Mouse (Mus musculus): Measurements from ENCODE around the gene Obp2a. TPM values are rescaled to one million over a fixed set of nuclear protein-coding genes. Genes with fewer than 3 reads are reported as not detected.
"Not testable (repeated sequence)": the region's sequence is repeated elsewhere in the genome, so short reads cannot be mapped to it uniquely, and the experiment has no call there.

Obp2a gene
- polyA plus RNA-seq (2014; fragmentation: Nextera tagmentation; extraction: Ambion mirVana), result not detected in 2 replicates

- H3K27me3 ChIP-seq (ENCODE audit: control insufficient read depth, insufficient read depth, low read length); H3K36me3 ChIP-seq (ENCODE audit: control insufficient read depth, insufficient read depth, low read length); ATAC-seq (replicated peaks; ENCODE audit: low FRiP score); H3K4me3 ChIP-seq (ENCODE audit: low read depth, low read length); H3K9me3 ChIP-seq (ENCODE audit: control insufficient read depth, low read length); H3K4me1 ChIP-seq (replicated peaks; ENCODE audit: control insufficient read depth, insufficient read depth, low read length); DNase-seq (ENCODE audit: low spot score); H3K4me2 ChIP-seq (ENCODE audit: low read depth, low read length, severe bottlenecking); H3K9ac ChIP-seq (ENCODE audit: low read length); H3K27ac ChIP-seq (ENCODE audit: low read depth, low read length): not testable (repeated sequence)
- WGBS, result 85% methylated on average over 3 of the region's 3 CpGs
These were observed at the start of gene Obp2a for GRCm38 (mm10) chr2:25699743-25700142. Obp2a (plus strand) TSS chr2:25700043.

GRCm38 (mm10) chr2:25652902-25653301, 46.9 kb upstream of the Obp2a start, which contains the start of gene Lcn8:
Lcn8 (plus strand) TSS chr2:25653120.
- Histone ChIP-seq H3K36me3 (ENCODE audit: control insufficient read depth, insufficient read depth, low read length) (no peaks in the 10 kb centered on the region), H3K9me3 (ENCODE audit: control insufficient read depth, low read length) (no peaks in the 10 kb centered on the region), H3K4me1 (replicated peaks; ENCODE audit: control insufficient read depth, insufficient read depth, low read length) (no peaks in the 10 kb centered on the region), H3K27me3 (ENCODE audit: control insufficient read depth, insufficient read depth, low read length) (no peaks in the 10 kb centered on the region), H3K9ac (ENCODE audit: low read length) (no peak within 1 kb of the TSS), H3K4me3 (ENCODE audit: low read depth, low read length) (no peak within 1 kb of the TSS), H3K4me2 (ENCODE audit: low read depth, low read length, severe bottlenecking) (no peak within 1 kb of the TSS), H3K27ac (ENCODE audit: low read depth, low read length) (no peak within 1 kb of the TSS)
- WGBS, result 64% methylated on average over 2 of the region's 2 CpGs
- ATAC-seq (replicated peaks; ENCODE audit: low FRiP score), result no peak
- DNase-seq (ENCODE audit: low spot score), result no peak

GRCm38 (mm10) chr2:25654502-25654901, 45.3 kb upstream of the Obp2a start:
- no peak overlapping the region for H3K9ac ChIP-seq (ENCODE audit: low read length)
- no peaks in the 10 kb centered on the region for H3K27me3 ChIP-seq (ENCODE audit: control insufficient read depth, insufficient read depth, low read length)
- no peak overlapping the region for H3K4me3 ChIP-seq (ENCODE audit: low read depth, low read length)
- no peaks in the 10 kb centered on the region for H3K36me3 ChIP-seq (ENCODE audit: control insufficient read depth, insufficient read depth, low read length)
- H3K27ac ChIP-seq (ENCODE audit: low read depth, low read length), result no peak overlapping the region
- ATAC-seq (replicated peaks; ENCODE audit: low FRiP score) (no peak), DNase-seq (ENCODE audit: low spot score) (no peak)
- no peaks in the 10 kb centered on the region for H3K9me3 ChIP-seq (ENCODE audit: control insufficient read depth, low read length)
- no peaks in the 10 kb centered on the region for H3K4me1 ChIP-seq (replicated peaks; ENCODE audit: control insufficient read depth, insufficient read depth, low read length)
- 50% methylated on average over 1 of the region's 1 CpGs for WGBS
- no peak overlapping the region for H3K4me2 ChIP-seq (ENCODE audit: low read depth, low read length, severe bottlenecking)

- no peaks in the 10 kb centered on the region for H3K4me1 ChIP-seq (replicated peaks; ENCODE audit: control insufficient read depth, insufficient read depth, low read length)
- no peak for ATAC-seq (replicated peaks; ENCODE audit: low FRiP score)
- H3K4me3 ChIP-seq (ENCODE audit: low read depth, low read length), result no peak overlapping the region
- H3K27ac ChIP-seq (ENCODE audit: low read depth, low read length), result no peak overlapping the region
- no peak for DNase-seq (ENCODE audit: low spot score)
- H3K4me2 ChIP-seq (ENCODE audit: low read depth, low read length, severe bottlenecking), result no peak overlapping the region
- no peaks in the 10 kb centered on the region for H3K36me3 ChIP-seq (ENCODE audit: control insufficient read depth, insufficient read depth, low read length)
- H3K27me3 ChIP-seq (ENCODE audit: control insufficient read depth, insufficient read depth, low read length), result no peaks in the 10 kb centered on the region
- H3K9ac ChIP-seq (ENCODE audit: low read length), result no peak overlapping the region
- no peaks in the 10 kb centered on the region for H3K9me3 ChIP-seq (ENCODE audit: control insufficient read depth, low read length)
- 87% methylated on average over 4 of the region's 4 CpGs for WGBS
These were observed 43.2 kb upstream of the Obp2a start for GRCm38 (mm10) chr2:25656691-25657090.

GRCm38 (mm10) chr2:25657246-25657645, 42.6 kb upstream of the Obp2a start:
- H3K27me3 ChIP-seq (ENCODE audit: control insufficient read depth, insufficient read depth, low read length), result no peaks in the 10 kb centered on the region
- WGBS, result 92% methylated on average over 4 of the region's 4 CpGs
- H3K4me2 ChIP-seq (ENCODE audit: low read depth, low read length, severe bottlenecking), result no peak overlapping the region
- no peak overlapping the region for H3K9ac ChIP-seq (ENCODE audit: low read length)
- H3K27ac ChIP-seq (ENCODE audit: low read depth, low read length), result no peak overlapping the region
- no peak for ATAC-seq (replicated peaks; ENCODE audit: low FRiP score)
- no peaks in the 10 kb centered on the region for H3K36me3 ChIP-seq (ENCODE audit: control insufficient read depth, insufficient read depth, low read length)
- no peaks in the 10 kb centered on the region for H3K4me1 ChIP-seq (replicated peaks; ENCODE audit: control insufficient read depth, insufficient read depth, low read length)
- H3K4me3 ChIP-seq (ENCODE audit: low read depth, low read length), result no peak overlapping the region
- DNase-seq (ENCODE audit: low spot score), result no peak
- H3K9me3 ChIP-seq (ENCODE audit: control insufficient read depth, low read length), result no peaks in the 10 kb centered on the region

- Histone ChIP-seq H3K4me1 (replicated peaks; ENCODE audit: control insufficient read depth, insufficient read depth, low read length) (no peaks in the 10 kb centered on the region), H3K9ac (ENCODE audit: low read length) (no peak within 1 kb of the TSS), H3K27ac (ENCODE audit: low read depth, low read length) (no peak within 1 kb of the TSS), H3K4me3 (ENCODE audit: low read depth, low read length) (no peak within 1 kb of the TSS), H3K36me3 (ENCODE audit: control insufficient read depth, insufficient read depth, low read length) (no peaks in the 10 kb centered on the region), H3K27me3 (ENCODE audit: control insufficient read depth, insufficient read depth, low read length) (no peaks in the 10 kb centered on the region), H3K9me3 (ENCODE audit: control insufficient read depth, low read length) (no peaks in the 10 kb centered on the region), H3K4me2 (ENCODE audit: low read depth, low read length, severe bottlenecking) (no peak within 1 kb of the TSS)
- ATAC-seq (replicated peaks; ENCODE audit: low FRiP score) (no peak), DNase-seq (ENCODE audit: low spot score) (no peak)
These were observed 42.2 kb upstream of the Obp2a start, which contains the start of gene Lcn5 for GRCm38 (mm10) chr2:25657652-25658051. Lcn5 (plus strand) TSS chr2:25657952.

GRCm38 (mm10) chr2:25660279-25660678, 39.6 kb upstream of the Obp2a start:
- no peaks in the 10 kb centered on the region for H3K27me3 ChIP-seq (ENCODE audit: control insufficient read depth, insufficient read depth, low read length)
- H3K4me1 ChIP-seq (replicated peaks; ENCODE audit: control insufficient read depth, insufficient read depth, low read length), result no peaks in the 10 kb centered on the region
- no peaks in the 10 kb centered on the region for H3K9me3 ChIP-seq (ENCODE audit: control insufficient read depth, low read length)
- H3K4me2 ChIP-seq (ENCODE audit: low read depth, low read length, severe bottlenecking), result no peak overlapping the region
- no peaks in the 10 kb centered on the region for H3K36me3 ChIP-seq (ENCODE audit: control insufficient read depth, insufficient read depth, low read length)
- ATAC-seq (replicated peaks; ENCODE audit: low FRiP score) (no peak), DNase-seq (ENCODE audit: low spot score) (no peak)
- H3K9ac ChIP-seq (ENCODE audit: low read length), result no peak overlapping the region
- H3K4me3 ChIP-seq (ENCODE audit: low read depth, low read length), result no peak overlapping the region
- no peak overlapping the region for H3K27ac ChIP-seq (ENCODE audit: low read depth, low read length)
- WGBS, result 91% methylated on average over 8 of the region's 8 CpGs

GRCm38 (mm10) chr2:25661245-25661970, 38.4 kb upstream of the Obp2a start:
- no peaks in the 10 kb centered on the region for H3K27me3 ChIP-seq (ENCODE audit: control insufficient read depth, insufficient read depth, low read length)
- no peak for DNase-seq (ENCODE audit: low spot score)
- no peak overlapping the region for H3K4me2 ChIP-seq (ENCODE audit: low read depth, low read length, severe bottlenecking)
- WGBS, result 90% methylated on average over 6 of the region's 6 CpGs
- H3K36me3 ChIP-seq (ENCODE audit: control insufficient read depth, insufficient read depth, low read length), result no peaks in the 10 kb centered on the region
- no peaks in the 10 kb centered on the region for H3K4me1 ChIP-seq (replicated peaks; ENCODE audit: control insufficient read depth, insufficient read depth, low read length)
- H3K9me3 ChIP-seq (ENCODE audit: control insufficient read depth, low read length), result no peaks in the 10 kb centered on the region
- H3K4me3 ChIP-seq (ENCODE audit: low read depth, low read length), result no peak overlapping the region
- H3K27ac ChIP-seq (ENCODE audit: low read depth, low read length), result no peak overlapping the region
- H3K9ac ChIP-seq (ENCODE audit: low read length), result no peak overlapping the region
- ATAC-seq (replicated peaks; ENCODE audit: low FRiP score), result no peak

- no peaks in the 10 kb centered on the region for H3K4me1 ChIP-seq (replicated peaks; ENCODE audit: control insufficient read depth, insufficient read depth, low read length)
- H3K9me3 ChIP-seq (ENCODE audit: control insufficient read depth, low read length), result no peaks in the 10 kb centered on the region
- H3K4me3 ChIP-seq (ENCODE audit: low read depth, low read length), result no peak overlapping the region
- H3K36me3 ChIP-seq (ENCODE audit: control insufficient read depth, insufficient read depth, low read length), result no peaks in the 10 kb centered on the region
- no peaks in the 10 kb centered on the region for H3K27me3 ChIP-seq (ENCODE audit: control insufficient read depth, insufficient read depth, low read length)
- H3K27ac ChIP-seq (ENCODE audit: low read depth, low read length), result no peak overlapping the region
- no peak for ATAC-seq (replicated peaks; ENCODE audit: low FRiP score)
- WGBS, result 72% methylated on average over 1 of the region's 1 CpGs
- no peak overlapping the region for H3K4me2 ChIP-seq (ENCODE audit: low read depth, low read length, severe bottlenecking)
- H3K9ac ChIP-seq (ENCODE audit: low read length), result no peak overlapping the region
- peak; percentile 70 for DNase-seq (ENCODE audit: low spot score)
These were observed 36.3 kb upstream of the Obp2a start for GRCm38 (mm10) chr2:25663511-25663910.
